Mouse (Mus musculus): Measurements from ENCODE around the gene Atat1. TPM values are rescaled to one million over a fixed set of nuclear protein-coding genes. Genes with fewer than 3 reads are reported as not detected.

Gene Atat1
- polyA plus RNA-seq, 1 experiment from 2014 or later = 50.8 TPM

DNA sequence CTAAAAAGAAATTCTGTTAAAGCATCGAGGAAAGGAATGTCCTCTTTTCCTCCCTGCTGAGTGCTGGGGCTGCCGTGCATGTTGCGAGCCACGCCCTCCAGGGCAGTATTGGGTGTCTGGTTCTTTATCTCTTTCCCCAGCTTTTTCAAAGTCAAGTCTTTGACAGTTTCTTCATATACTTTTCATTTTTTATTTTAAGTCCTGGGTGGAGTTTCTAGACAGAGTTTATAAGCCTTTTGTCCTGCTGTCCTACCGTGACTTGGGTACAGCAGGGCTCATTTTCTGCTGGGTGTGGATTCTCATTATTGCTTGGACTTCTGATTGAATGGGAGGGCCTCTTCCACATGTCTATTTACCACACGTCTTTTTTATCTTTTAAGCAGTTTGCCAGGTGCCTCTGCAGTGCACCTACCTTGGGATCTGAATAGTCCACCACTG is 10.0 kb upstream of the Atat1 start:
- Histone ChIP-seq H3K9me3 (replicated peaks; ENCODE audit: control insufficient read depth, low read length) (no peaks in the 10 kb centered on the region), H3K36me3 (ENCODE audit: control insufficient read depth, insufficient read depth, low read length) (peaks cover 12% of the 10 kb centered on the region; the same call in 1 of the 2 replicates), H3K27ac (ENCODE audit: low read length) (peak overlapping the region; percentile 99), H3K9ac (ENCODE audit: low read length) (peak overlapping the region; percentile 62), H3K4me2 (ENCODE audit: low read depth, low read length) (peak overlapping the region; percentile 87), H3K27me3 (ENCODE audit: control insufficient read depth, insufficient read depth, low read length) (no peaks in the 10 kb centered on the region), H3K4me3 (replicated peaks; ENCODE audit: low read length) (peak overlapping the region; percentile 82), H3K4me1 (ENCODE audit: control insufficient read depth, insufficient read depth, low read length) (peaks cover 26% of the 10 kb centered on the region)
- no peak for ATAC-seq (ENCODE audit: insufficient read depth, low FRiP score)
- WGBS = 27% methylated on average over 6 of the region's 6 CpGs

- Histone ChIP-seq H3K9me3 (replicated peaks; ENCODE audit: control insufficient read depth, low read length) (no peaks in the 10 kb centered on the region), H3K4me2 (ENCODE audit: low read depth, low read length) (peak overlapping the region; percentile 87), H3K9ac (ENCODE audit: low read length) (peak overlapping the region; percentile 82), H3K27me3 (ENCODE audit: control insufficient read depth, insufficient read depth, low read length) (no peaks in the 10 kb centered on the region), H3K27ac (ENCODE audit: low read length) (peak overlapping the region; percentile 99), H3K36me3 (ENCODE audit: control insufficient read depth, insufficient read depth, low read length) (peaks cover 11% of the 10 kb centered on the region; the same call in 1 of the 2 replicates), H3K4me3 (replicated peaks; ENCODE audit: low read length) (peak overlapping the region; percentile 82), H3K4me1 (ENCODE audit: control insufficient read depth, insufficient read depth, low read length) (peaks cover 26% of the 10 kb centered on the region)
- WGBS = 7% methylated on average over 7 of the region's 7 CpGs
- peak; percentile 42 for ATAC-seq (ENCODE audit: insufficient read depth, low FRiP score)
Measured at GRCm38 (mm10) chr17:35919060-35919715, 9.3 kb upstream of the Atat1 start.

- ATAC-seq (ENCODE audit: insufficient read depth, low FRiP score) = no peak
- no peaks in the 10 kb centered on the region for H3K9me3 ChIP-seq (replicated peaks; ENCODE audit: control insufficient read depth, low read length)
- H3K4me3 ChIP-seq (replicated peaks; ENCODE audit: low read length) = peak overlapping the region; percentile 82
- peak overlapping the region; percentile 95 for H3K9ac ChIP-seq (ENCODE audit: low read length)
- peak overlapping the region; percentile 87 for H3K4me2 ChIP-seq (ENCODE audit: low read depth, low read length)
- H3K4me1 ChIP-seq (ENCODE audit: control insufficient read depth, insufficient read depth, low read length) = peaks cover 26% of the 10 kb centered on the region
- peak overlapping the region; percentile 99 for H3K27ac ChIP-seq (ENCODE audit: low read length)
- no peaks in the 10 kb centered on the region for H3K27me3 ChIP-seq (ENCODE audit: control insufficient read depth, insufficient read depth, low read length)
- WGBS = under 1% methylated on average over 11 of the region's 11 CpGs
- 0 out of 2 replicates have a peak, but pooled peaks cover 7% of the 10 kb centered on the region for H3K36me3 ChIP-seq (ENCODE audit: control insufficient read depth, insufficient read depth, low read length)
Measured at GRCm38 (mm10) chr17:35918276-35919059, 8.6 kb upstream of the Atat1 start.

DNA sequence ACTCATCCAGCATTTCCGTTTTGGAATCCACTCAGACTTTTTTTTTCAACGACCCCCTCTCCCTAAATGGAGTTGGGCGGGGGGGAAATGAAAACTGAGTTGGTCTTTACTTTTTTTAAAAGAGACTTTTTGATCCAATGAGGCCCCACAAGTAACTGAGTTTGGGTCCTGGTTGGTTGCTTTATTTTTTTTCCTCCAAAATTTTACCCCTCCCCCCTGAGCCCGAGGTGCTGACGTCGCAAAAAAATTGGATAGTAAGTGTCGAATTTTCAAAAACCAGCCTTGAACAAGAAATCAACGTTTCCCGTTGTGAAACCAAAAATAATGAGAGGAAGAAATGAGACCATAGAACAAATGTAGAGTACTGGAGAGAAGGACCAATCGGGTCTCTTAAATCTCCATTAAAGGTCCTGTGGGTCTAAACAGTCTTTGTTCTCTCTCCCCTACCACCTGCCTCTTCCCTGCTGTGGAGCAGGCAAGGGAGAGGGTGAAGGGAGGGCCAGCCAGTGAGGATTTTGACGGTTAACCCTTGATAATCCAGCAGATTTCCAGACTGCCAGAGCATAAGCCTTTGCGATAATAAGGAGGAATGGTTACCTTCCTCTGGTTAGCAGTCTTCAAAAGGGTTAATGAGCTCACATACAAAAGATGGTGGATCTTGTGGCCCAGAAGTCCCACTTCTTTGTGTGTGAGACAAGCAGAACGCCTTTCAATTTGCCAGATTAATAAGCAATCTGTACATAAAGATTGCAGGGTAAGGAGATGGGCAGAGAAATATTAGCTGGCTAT is 7.8 kb upstream of the Atat1 start:
- no peak for ATAC-seq (ENCODE audit: insufficient read depth, low FRiP score)
- Histone ChIP-seq H3K4me2 (ENCODE audit: low read depth, low read length) (peak overlapping the region; percentile 87), H3K9me3 (replicated peaks; ENCODE audit: control insufficient read depth, low read length) (no peaks in the 10 kb centered on the region), H3K4me1 (ENCODE audit: control insufficient read depth, insufficient read depth, low read length) (peaks cover 26% of the 10 kb centered on the region), H3K4me3 (replicated peaks; ENCODE audit: low read length) (peak overlapping the region; percentile 82), H3K36me3 (ENCODE audit: control insufficient read depth, insufficient read depth, low read length) (peaks cover 13% of the 10 kb centered on the region; the same call in 1 of the 2 replicates), H3K27ac (ENCODE audit: low read length) (peak overlapping the region; percentile 99), H3K9ac (ENCODE audit: low read length) (peak overlapping the region; percentile 95), H3K27me3 (ENCODE audit: control insufficient read depth, insufficient read depth, low read length) (no peaks in the 10 kb centered on the region)
- WGBS = 0% methylated on average over 13 of the region's 13 CpGs

- H3K4me2 ChIP-seq (ENCODE audit: low read depth, low read length) = peak overlapping the region; percentile 87
- peaks cover 18% of the 10 kb centered on the region; the same call in 1 of the 2 replicates for H3K36me3 ChIP-seq (ENCODE audit: control insufficient read depth, insufficient read depth, low read length)
- H3K27me3 ChIP-seq (ENCODE audit: control insufficient read depth, insufficient read depth, low read length) = no peaks in the 10 kb centered on the region
- peaks cover 26% of the 10 kb centered on the region for H3K4me1 ChIP-seq (ENCODE audit: control insufficient read depth, insufficient read depth, low read length)
- H3K27ac ChIP-seq (ENCODE audit: low read length) = peak overlapping the region; percentile 99
- H3K4me3 ChIP-seq (replicated peaks; ENCODE audit: low read length) = peak overlapping the region; percentile 82
- peak overlapping the region; percentile 95 for H3K9ac ChIP-seq (ENCODE audit: low read length)
- ATAC-seq (ENCODE audit: insufficient read depth, low FRiP score) = no peak
- H3K9me3 ChIP-seq (replicated peaks; ENCODE audit: control insufficient read depth, low read length) = no peaks in the 10 kb centered on the region
- WGBS = 0% methylated on average over 8 of the region's 8 CpGs
Measured at GRCm38 (mm10) chr17:35917143-35917462, 7.2 kb upstream of the Atat1 start.

DNA sequence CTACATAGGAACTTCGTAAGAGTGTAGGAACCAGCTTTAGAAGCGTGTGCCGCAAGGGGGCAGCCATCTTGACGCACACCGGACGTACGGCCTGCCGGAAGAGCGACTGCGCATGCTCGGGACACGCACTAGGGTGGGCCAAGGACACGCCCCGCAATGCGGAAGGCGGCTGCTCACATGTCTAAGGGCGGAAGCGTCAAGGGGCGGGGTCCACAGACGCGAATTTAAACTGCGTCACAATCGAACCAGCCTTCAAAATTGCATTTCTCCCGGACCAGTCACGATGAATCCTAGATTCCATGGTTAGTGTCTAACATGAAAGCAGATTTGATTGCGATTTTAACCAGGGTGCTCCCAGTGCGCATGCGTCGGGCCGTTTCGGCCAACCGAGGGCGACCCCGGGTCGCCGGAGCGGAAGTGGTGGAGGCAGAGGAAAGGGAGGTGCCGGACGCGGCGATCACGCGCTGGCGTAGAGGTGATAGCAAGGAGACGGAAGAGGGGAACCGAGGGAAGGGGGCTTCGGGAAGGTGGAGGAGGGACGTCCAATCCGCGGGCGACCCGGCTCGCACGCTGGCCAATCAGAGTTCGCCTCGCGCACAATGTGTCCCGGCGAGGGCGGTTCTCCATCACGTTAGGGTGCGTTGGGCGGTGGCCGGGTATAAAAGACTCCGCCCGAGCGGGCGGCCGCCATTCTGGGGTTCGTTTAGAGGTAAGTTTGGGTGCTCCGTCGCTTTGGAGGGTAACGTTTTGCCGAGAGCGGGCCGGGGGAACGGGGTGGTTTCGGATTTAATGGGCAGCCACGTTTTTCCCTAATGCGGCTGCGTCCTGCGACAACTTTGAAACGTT is 6.6 kb upstream of the Atat1 start, which contains the start of the genes Mrps18b and Ppp1r10:
Gene Mrps18b, minus strand, starts transcription at position 93 of the 846 bp plus-strand sequence.
Gene Ppp1r10, plus strand, starts transcription at position 138 of the 846 bp plus-strand sequence.
- ATAC-seq (ENCODE audit: insufficient read depth, low FRiP score) = peak; percentile 96
- peaks cover 18% of the 10 kb centered on the region; the same call in 1 of the 2 replicates for H3K36me3 ChIP-seq (ENCODE audit: control insufficient read depth, insufficient read depth, low read length)

DNA sequence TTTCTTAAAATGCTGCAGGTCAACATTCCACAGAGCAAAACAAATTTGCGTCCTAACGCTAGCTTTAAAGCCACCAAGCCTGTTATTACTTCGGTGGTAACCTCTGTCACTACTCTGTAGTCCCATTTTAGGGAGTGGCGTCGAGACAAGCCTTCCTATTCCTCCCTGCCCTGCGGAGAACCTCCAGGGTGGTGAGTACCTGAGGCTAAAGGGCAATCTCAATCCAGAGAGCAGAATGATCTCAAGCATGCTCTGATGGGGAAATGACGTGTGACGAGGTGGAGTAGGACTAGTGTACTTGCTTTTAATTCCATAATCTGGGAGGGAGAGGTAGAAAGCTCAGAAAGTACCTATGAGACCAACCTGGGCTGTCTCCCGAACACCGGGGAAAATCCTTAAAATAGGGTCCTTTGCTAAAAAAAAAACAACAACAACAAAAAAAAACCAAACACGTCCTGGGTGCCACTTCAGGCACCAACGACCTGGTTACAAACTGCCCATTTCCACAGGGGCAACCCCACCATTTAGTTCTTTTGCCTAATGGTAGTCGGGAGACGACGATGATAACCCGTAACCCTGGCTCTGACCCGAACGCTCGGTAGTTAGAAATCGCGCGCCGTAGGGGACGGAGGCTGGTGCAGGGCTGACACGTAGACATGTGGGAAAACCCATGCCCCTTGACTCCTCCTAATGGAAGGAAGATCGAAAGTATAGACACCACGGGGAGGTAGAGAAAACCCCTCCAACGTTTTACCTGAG is 5.8 kb upstream of the Atat1 start:
- Histone ChIP-seq H3K36me3 (ENCODE audit: control insufficient read depth, insufficient read depth, low read length) (peaks cover 18% of the 10 kb centered on the region; the same call in 1 of the 2 replicates), H3K4me3 (replicated peaks; ENCODE audit: low read length) (peak overlapping the region; percentile 82), H3K27me3 (ENCODE audit: control insufficient read depth, insufficient read depth, low read length) (no peaks in the 10 kb centered on the region), H3K9me3 (replicated peaks; ENCODE audit: control insufficient read depth, low read length) (no peaks in the 10 kb centered on the region), H3K4me1 (ENCODE audit: control insufficient read depth, insufficient read depth, low read length) (peaks cover 21% of the 10 kb centered on the region), H3K4me2 (ENCODE audit: low read depth, low read length) (peak overlapping the region; percentile 88), H3K27ac (ENCODE audit: low read length) (peak overlapping the region; percentile 99), H3K9ac (ENCODE audit: low read length) (peak overlapping the region; percentile 95)
- WGBS = 2% methylated on average over 28 of the region's 28 CpGs
- ATAC-seq (ENCODE audit: insufficient read depth, low FRiP score) = no peak

More for the DNA sequence above, 6.6 kb upstream of the Atat1 start, which contains the start of the genes Mrps18b and Ppp1r10:
- peaks cover 26% of the 10 kb centered on the region for H3K4me1 ChIP-seq (ENCODE audit: control insufficient read depth, insufficient read depth, low read length)
- H3K4me3 ChIP-seq (replicated peaks; ENCODE audit: low read length) = peak within 1 kb of the TSS; percentile 82
- no peaks in the 10 kb centered on the region for H3K9me3 ChIP-seq (replicated peaks; ENCODE audit: control insufficient read depth, low read length)
- peak within 1 kb of the TSS; percentile 95 for H3K9ac ChIP-seq (ENCODE audit: low read length)
- peak within 1 kb of the TSS; percentile 99 for H3K27ac ChIP-seq (ENCODE audit: low read length)
- no peaks in the 10 kb centered on the region for H3K27me3 ChIP-seq (ENCODE audit: control insufficient read depth, insufficient read depth, low read length)
- WGBS = under 1% methylated on average over 83 of the region's 83 CpGs
- peak within 1 kb of the TSS; percentile 88 for H3K4me2 ChIP-seq (ENCODE audit: low read depth, low read length)

All from stomach, embryonic 16.5 days (tissue).